Mouse (Mus musculus) liver, adult 2 months (tissue): ENCODE measurements around the gene Scg5. TPM values are rescaled to one million over a fixed set of nuclear protein-coding genes. Genes with fewer than 3 reads are reported as not detected.
A peak's percentile ranks its signal among the peaks of the same experiment; 100 is the strongest.

Experiments used
- DNase-seq: peaks from one replicate; pipeline ENCODE4 v3.0.0-alpha.2; 2011; ENCODE audit warnings: low read depth, low spot score; ENCODE audit errors: extremely low read depth
- H3K27ac ChIP-seq: fragments of 200-500 bp; replicated peaks from 2 replicates; pipeline ENCODE4 v1.5.1; 2012; ENCODE audit warnings: low read depth, mild to moderate bottlenecking, control low read depth, inconsistent platforms, low read length; ENCODE audit not compliant: insufficient read depth
- H3K27me3 ChIP-seq: fragments of 200-500 bp; 2 replicates; pipeline ENCODE4 v1.6.1; 2012; ENCODE audit warnings: mild to moderate bottlenecking, moderate library complexity, low read length, inconsistent platforms; ENCODE audit not compliant: control insufficient read depth, insufficient read depth
- H3K36me3 ChIP-seq: fragments of 200-500 bp; 2 replicates; pipeline ENCODE4 v1.6.1; 2012; ENCODE audit warnings: low read length, inconsistent platforms; ENCODE audit not compliant: control insufficient read depth, insufficient read depth
- H3K4me1 ChIP-seq: fragments of 200-500 bp; 2 replicates; pipeline ENCODE4 v1.6.1; 2011; ENCODE audit warnings: low read length; ENCODE audit not compliant: control insufficient read depth, insufficient read depth
- H3K4me3 ChIP-seq: fragments of 200-500 bp; 2 replicates; pipeline ENCODE4 v1.5.1; 2011; ENCODE audit warnings: low read depth, mild to moderate bottlenecking, control low read depth, low read length, moderate library complexity; ENCODE audit not compliant: insufficient read depth
- H3K79me2 ChIP-seq: fragments of 200-500 bp; 2 replicates; pipeline ENCODE4 v1.6.1; 2012; ENCODE audit warnings: inconsistent platforms, mild to moderate bottlenecking, low read length, moderate library complexity; ENCODE audit not compliant: control insufficient read depth, insufficient read depth
- H3K9ac ChIP-seq: fragments of 200-500 bp; 2 replicates; pipeline ENCODE4 v1.6.1; 2012; ENCODE audit warnings: low read depth, mild to moderate bottlenecking, control low read depth, inconsistent platforms, low read length
- CTCF ChIP-seq: fragments of 200-500 bp; IDR thresholded peaks from 2 replicates; pipeline ENCODE4 v1.5.1; 2011; ENCODE audit warnings: low read depth, low read length, control low read depth
- POLR2A ChIP-seq: fragments of 200-500 bp; IDR thresholded peaks from 2 replicates; pipeline ENCODE4 v1.6.1; 2011; ENCODE audit warnings: low read length, control low read depth; ENCODE audit not compliant: insufficient read depth; ENCODE audit errors: extremely low read depth
- WGBS: fragments of 180-500 bp; shearing (Covaris S2); methylation state at CpG from one replicate; pipeline ENCODE4 v1.1.7; 2018; 5-methylcytosine and 5-hydroxymethylcytosine counted together
- polyA plus RNA-seq: library from polyadenylated mRNA; depleted of rRNA; stranded (reverse); fragments of >200 nt; gene quantifications from 2 replicates; pipeline ENCODE4 v1.2.3, GENCODE M21; 2012; rRNA removed
- total RNA-seq: library from RNA; depleted of rRNA; stranded (reverse); fragments of >200 nt; gene quantifications from 2 replicates; pipeline ENCODE4 v1.2.3, GENCODE M21; 2014; rRNA removed

Gene Scg5
- total RNA-seq (0.20 TPM in 1 of 2 replicates, not detected in the other), polyA plus RNA-seq (0.07 TPM in 1 of 2 replicates, not detected in the other)

GRCm38 (mm10) chr2:113828943-113829882 is at the start of gene Scg5:
Gene Scg5 (minus strand): TSS chr2:113829121.
- Histone ChIP-seq H3K4me3 (no peak within 1 kb of the TSS), H3K79me2 (no peaks in the 10 kb centered on the region)

GRCm38 (mm10) chr2:113870115-113870514 is 41.2 kb upstream of the Scg5 start:
- Histone ChIP-seq H3K4me1 (no peaks in the 10 kb centered on the region), H3K27me3 (no peaks in the 10 kb centered on the region), H3K9ac (no peak overlapping the region), H3K36me3 (no peaks in the 10 kb centered on the region), H3K4me3 (no peak overlapping the region), H3K79me2 (no peaks in the 10 kb centered on the region), H3K27ac (no peak overlapping the region)
- DNase-seq, result no peak
- WGBS, result 82% methylated on average over 1 of the region's 1 CpGs
- TF ChIP-seq POLR2A (no peak), CTCF (no peak)

More at GRCm38 (mm10) chr2:113828943-113829882, at the start of gene Scg5:
- peak; percentile 30 for DNase-seq
- Histone ChIP-seq H3K36me3 (no peaks in the 10 kb centered on the region), H3K9ac (no peak within 1 kb of the TSS), H3K27ac (no peak within 1 kb of the TSS), H3K4me1 (no peaks in the 10 kb centered on the region; the same call in 1 of the 2 replicates), H3K27me3 (no peaks in the 10 kb centered on the region)
- 23% methylated on average over 23 of the region's 23 CpGs for whole genome bisulfite sequencing
- TF ChIP-seq POLR2A (no peak), CTCF (no peak)

GRCm38 (mm10) chr2:113868404-113868803 is 39.5 kb upstream of the Scg5 start:
- no peak overlapping the region for H3K27ac ChIP-seq
- no peaks in the 10 kb centered on the region for H3K27me3 ChIP-seq
- no peak overlapping the region for H3K9ac ChIP-seq
- H3K36me3 ChIP-seq, result no peaks in the 10 kb centered on the region
- TF ChIP-seq CTCF, result no peak
- no peak for TF ChIP-seq POLR2A
- no peak for DNase-seq
- WGBS, result 83% methylated on average over 4 of the region's 4 CpGs
- no peaks in the 10 kb centered on the region for H3K79me2 ChIP-seq
- no peaks in the 10 kb centered on the region for H3K4me1 ChIP-seq
- H3K4me3 ChIP-seq, result no peak overlapping the region

GRCm38 (mm10) chr2:113866155-113866554 is 37.2 kb upstream of the Scg5 start:
- H3K4me3 ChIP-seq, result no peak overlapping the region
- no peaks in the 10 kb centered on the region for H3K27me3 ChIP-seq
- 14% methylated on average over 2 of the region's 2 CpGs for WGBS
- H3K79me2 ChIP-seq, result no peaks in the 10 kb centered on the region
- peak; percentile 26 for DNase-seq
- no peaks in the 10 kb centered on the region for H3K4me1 ChIP-seq
- H3K9ac ChIP-seq, result no peak overlapping the region
- TF ChIP-seq CTCF (peak; percentile 32), POLR2A (no peak)
- H3K36me3 ChIP-seq, result no peaks in the 10 kb centered on the region
- no peak overlapping the region for H3K27ac ChIP-seq

GRCm38 (mm10) chr2:113849141-113849540 is 20.2 kb upstream of the Scg5 start:
- Histone ChIP-seq H3K9ac (no peak overlapping the region), H3K4me1 (peaks cover 7% of the 10 kb centered on the region; the same call in 1 of the 2 replicates), H3K79me2 (no peaks in the 10 kb centered on the region; the same call in 1 of the 2 replicates), H3K36me3 (no peaks in the 10 kb centered on the region), H3K4me3 (peak overlapping the region; percentile 55), H3K27ac (no peak overlapping the region), H3K27me3 (no peaks in the 10 kb centered on the region)
- no peak for TF ChIP-seq POLR2A
- no peak for TF ChIP-seq CTCF
- 1% methylated on average over 3 of the region's 3 CpGs for WGBS
- DNase-seq, result no peak
